Mouse (Mus musculus) c-Kit-negative CD71-positive TER-119-positive erythroid progenitor cells, embryonic 14.5 days (primary cell): ENCODE data around the gene Tat.
"Not testable (repeated sequence)": the region's sequence is repeated elsewhere in the genome, so short reads cannot be mapped to it uniquely, and the experiment has no call there.

Experiments used
- DNase-seq: peaks from one replicate; pipeline ENCODE4 v3.0.0-alpha.2; 2013; ENCODE audit warnings: low read depth, low spot score

Gene Tat

DNA sequence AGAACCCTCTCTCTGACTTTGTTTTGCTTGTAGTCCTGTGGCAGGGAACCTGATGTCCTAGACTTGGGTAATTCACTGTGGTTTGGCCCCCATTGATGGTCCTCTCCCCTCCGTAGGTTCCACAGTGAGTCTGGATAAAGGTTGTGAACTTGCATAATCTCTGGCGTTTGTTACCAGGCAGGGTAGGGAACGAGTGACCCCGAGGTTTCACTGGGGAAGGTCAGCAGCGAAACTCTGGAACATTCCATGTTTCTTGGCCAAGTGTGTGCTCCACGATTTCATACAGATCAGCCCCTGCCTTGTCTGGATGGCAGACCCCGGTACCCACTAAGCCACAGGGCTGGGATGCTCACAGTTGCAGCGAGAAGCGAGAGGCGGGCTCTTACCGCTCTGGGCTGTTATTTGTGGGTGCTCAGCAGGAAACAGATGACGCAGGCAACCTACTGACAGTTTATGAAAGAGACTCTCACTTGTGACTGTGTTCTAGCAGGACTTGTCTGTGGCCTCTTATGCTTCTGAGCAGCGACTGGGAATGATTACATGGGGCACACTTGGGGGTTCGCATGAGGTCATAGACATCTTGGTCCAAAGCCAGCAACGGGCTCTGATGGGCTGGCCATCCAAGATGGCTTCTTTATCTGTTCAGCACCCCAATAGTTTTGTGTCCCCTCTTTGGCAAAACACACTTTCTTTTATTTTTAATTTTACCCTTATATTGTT, 7.7 kb upstream of the Tat start:
- no peak for DNase-seq

DNA sequence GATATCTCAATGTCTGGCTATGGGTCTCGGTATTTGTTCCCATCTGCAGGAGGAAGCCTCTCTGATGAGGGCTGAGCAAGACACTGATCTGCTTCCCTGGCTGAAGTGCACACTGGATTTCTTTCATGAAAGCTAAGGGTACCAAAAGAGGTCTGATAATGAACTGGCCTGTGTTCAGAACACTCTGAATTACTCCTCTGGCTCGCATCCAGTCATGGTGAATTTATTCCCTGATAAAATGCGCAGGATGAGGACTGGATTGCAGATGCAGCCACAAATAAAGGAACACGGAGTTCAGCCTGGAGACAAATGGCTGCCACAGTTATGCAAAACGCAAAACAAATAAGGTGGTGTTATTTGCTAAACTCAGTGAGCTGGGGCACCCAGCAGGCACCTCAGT, 6.3 kb upstream of the Tat start:
- no peak for DNase-seq

DNA sequence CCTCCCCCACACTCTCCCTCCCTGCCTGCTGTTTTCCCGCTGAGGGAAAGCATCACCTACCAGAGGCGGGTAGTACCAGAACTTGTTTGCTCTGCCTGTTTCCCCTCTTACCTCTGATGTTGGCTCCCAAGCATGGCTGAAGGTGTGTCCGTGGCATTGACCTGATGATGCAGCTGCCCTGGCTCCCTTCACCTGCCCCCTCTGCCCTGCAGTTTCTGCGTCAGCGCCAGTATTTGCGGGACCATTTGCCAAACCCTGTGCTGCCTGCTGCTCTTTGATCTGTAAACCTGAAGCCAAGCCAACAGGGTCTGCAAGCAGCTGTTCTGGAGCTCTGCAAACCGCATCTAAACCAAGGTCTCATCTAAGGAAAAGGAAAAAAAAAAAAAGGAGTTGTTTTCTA, 3.9 kb upstream of the Tat start:
- no peak for DNase-seq

DNA sequence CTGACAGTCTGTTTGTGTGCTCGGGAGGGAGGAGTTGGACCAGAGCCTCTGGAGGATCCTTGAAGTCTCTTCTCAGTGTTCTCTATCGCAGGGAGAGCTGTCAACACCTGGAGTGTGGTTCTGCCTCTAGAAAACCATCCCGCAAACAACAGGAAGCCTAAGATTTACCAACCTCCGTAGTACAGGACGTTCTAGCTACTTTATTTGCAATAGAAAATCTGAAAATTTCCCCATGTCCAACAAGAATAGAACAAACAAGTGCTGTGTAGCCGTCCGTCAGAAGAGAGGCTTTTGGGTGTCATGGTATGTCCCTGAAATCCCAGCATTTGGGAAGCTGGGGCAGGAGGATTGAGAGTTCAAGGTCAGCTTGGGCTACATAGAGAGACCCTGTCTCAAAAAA, 2.5 kb upstream of the Tat start:
- DNase-seq = no peak

DNA sequence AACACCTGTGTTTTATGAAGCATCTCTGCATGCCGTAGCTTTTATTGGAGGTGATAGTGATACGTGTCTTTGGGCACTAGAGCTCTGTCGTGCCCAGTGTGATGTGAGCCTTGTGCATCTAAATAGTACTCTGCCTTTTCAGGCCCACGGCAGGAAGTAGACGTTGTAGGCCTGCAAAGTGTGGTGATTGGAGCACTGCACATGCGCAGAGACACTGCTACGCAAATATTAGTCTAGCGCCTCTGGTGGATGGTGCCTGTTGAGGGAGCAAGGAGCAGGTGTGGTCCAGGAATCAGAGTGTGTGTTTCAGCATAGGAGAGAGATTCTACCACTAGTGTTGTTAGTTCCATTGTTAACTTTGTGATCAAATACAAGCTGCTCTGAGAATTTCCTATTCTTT, 1.1 kb upstream of the Tat start:
- no peak for DNase-seq

DNA sequence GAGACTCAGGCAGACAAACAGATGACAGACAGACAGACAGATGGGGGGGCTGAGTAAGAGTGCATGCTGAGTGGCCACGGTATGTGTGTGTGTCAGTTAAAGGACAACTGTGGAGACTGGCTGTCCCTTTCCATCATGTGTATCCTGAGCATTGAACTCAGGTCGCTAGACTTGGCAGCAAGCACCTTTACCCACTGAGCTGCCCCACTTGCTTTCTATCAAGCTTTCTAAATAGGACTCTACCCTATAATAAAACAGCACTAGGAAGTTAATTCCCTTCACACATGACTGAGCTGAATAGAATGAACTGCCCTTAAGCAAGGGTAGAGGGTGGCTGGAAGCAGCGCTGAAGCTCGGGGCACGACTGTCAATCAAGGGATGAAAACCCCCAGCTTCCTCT, 1.9 kb downstream of the Tat start:
- no peak for DNase-seq

DNA sequence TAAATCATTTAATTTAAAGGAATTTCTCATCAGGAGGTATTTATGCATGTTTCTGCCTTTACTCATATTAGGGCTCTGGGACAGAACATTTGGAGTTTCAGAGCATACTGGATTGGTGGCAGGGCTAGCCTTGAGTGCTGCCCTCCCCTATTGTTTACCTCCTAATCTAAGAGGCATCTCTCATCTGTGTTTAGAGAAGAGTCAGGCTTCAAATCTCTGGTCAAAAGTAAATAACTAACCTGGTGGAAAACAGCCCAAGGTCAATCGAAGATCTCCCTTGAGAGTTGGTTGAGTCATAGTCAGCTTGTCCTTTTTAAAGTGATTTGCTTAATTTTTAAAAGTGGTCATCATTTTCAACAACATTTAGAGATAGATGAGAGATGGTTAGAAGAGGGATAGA, 2.7 kb downstream of the Tat start:
- no peak for DNase-seq

DNA sequence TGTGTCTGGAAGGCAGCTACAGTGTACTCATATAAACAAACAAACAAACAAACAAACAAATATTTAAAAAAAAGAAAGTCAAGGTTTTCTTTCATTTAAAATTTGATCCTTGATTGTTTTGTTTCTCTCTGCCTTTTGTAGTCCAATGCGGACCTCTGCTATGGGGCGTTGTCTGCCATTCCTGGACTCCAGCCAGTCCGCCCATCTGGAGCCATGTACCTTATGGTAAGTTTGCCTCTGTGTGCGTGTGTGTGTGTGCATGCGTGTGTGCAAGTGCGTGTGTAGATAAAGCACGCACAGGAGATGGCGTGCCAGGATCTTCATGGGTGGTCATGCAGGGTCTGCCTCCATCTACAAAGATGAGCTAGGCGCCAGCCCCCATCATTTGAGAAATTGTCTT, 7.1 kb downstream of the Tat start:
- no peak for DNase-seq

DNA sequence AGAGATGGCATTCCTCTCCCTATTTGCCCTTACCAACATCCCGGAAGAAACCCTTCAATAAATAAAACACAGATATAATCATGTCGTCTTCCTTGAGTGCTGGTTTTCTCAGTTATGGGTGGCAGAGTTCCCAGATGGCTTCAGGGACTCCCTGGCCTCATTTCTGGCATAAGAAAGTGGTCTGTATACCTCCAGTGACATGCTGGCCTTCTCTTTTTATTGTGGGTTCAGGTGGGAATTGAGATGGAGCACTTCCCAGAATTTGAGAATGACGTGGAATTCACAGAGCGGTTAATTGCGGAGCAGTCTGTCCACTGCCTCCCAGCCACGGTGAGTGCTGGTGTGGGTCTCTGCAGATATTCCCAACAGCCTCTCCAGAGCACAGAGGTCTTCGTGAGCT, 7.8 kb downstream of the Tat start:
- DNase-seq = no peak

DNA sequence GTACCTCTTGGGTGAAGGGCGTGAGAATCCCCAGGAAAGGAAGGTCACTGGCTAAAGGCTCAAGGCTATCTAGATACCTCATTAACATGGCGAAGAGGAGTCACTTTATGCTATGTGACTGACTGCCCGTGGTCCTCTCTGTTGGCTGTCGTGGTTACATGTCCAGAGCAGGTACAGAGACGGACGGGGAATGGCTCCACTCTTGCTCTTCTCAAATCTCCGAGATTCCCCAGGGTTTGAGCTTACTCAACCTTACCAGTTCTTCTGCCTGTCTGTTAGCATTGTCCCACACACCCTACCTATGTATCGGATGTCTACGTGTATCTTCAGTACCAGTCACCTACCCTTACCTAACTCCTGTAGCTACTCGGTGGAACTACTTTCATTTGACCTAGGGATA, 9.7 kb downstream of the Tat start:
- DNase-seq = no peak

DNA sequence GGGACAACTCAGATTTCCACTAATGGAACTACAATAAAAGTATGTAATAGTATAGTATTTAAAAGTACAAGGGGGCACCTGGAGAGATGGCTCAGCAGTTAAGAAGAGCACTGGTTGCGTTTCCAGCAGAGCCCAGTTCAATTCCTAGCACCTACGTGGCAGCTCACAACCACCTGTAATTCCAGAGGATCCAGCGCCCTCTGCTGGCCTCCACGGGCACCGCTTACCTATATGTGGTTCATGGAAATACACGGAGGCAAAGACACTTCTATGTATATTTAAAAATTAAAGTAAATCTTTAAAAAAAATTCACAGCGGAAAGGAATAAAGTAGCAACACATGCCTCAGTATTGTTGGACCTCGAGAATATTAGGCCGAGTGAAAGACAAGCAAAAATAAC, 12.7 kb downstream of the Tat start:
- DNase-seq = peak; percentile 34

DNA sequence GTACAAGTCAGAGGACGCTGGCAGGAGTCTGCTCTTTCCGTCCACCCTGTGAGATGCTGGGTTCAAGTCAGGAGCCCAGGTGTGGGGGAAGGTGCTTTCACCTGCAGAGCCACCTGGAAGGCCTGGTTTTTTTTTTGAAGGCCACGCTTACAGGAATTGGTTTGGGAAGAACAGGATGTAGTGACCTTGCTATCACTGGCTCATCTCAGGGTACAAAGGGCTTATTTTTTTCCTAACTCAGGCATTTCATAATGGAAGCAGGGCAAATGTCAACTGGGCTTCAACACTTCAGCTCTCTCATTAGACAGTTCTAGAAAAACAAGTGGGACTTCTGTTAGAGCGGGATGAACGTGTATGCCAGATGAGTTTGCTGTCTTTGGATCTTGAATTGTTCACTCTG, 14.1 kb downstream of the Tat start:
- DNase-seq = no peak

DNA sequence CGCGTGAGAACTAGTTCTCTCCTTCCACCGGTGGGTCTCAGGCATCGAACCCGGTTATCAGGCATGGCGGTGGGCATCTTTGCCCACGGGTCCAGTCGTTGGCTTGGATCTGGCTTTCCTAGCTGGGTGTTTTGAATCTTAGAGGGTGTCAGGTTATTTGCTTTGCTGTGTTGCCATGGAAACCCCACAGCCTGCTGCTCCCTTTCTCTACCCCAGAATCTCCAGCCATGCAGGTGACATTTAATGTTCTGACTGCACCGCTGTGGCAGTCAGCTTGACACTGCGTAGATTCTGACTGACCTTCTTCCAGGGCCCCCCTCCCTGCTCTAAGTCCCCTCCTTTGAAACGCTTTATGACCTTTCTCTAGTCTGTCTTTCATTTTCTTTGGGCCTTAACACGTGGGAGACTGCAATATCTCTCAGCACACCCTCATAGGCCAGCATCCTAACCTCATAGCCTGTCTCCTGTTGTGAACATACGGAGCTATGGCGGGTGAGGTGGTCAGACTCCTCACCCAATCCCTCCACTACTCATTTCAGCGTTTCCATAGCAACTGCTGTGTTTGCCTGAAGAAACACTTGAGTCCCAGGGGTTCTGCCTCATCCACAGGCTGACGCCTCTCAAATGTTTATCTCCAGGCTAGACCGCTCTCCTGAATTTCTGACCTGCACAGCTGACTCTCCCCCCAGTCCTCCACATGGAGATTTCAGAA, 16.2 kb downstream of the Tat start:
- no peak for DNase-seq

DNA sequence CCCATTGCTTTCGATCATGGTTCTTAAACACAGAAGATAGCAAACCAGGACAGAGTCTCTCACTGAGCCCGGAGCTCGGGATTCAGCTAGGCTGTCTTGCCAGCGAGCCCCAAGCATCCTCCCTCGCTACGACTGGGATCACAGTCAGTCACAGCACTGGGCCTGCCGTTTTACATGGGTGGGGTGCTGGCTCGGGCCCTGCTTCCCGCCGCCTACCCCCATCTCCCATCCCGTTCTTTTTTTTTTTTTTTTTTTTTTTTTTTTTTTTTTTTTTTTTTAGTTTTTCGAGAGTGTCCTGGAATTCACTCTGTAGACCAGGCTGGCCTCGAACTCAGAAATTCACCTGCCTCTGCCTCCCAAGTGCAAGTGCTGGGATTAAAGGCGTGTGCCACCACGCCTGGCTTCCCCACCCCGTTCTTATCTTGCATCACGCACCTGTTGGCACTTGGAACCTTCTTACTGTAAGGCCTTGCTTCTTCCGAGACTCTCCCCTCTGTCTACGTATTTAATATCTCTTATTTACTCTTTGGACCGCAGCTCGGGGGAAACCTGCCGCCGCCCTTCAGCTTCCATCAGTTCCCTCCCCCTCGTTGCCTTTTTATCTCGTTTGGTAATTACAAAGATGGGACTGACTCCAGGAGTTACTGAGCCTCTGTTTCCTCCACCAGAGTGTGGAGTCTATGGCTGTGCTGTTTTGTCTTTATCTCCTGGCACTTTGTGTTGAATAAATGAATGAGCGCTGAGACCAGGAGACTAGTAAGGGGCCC, 18.2 kb downstream of the Tat start:
- no peak for DNase-seq

DNA sequence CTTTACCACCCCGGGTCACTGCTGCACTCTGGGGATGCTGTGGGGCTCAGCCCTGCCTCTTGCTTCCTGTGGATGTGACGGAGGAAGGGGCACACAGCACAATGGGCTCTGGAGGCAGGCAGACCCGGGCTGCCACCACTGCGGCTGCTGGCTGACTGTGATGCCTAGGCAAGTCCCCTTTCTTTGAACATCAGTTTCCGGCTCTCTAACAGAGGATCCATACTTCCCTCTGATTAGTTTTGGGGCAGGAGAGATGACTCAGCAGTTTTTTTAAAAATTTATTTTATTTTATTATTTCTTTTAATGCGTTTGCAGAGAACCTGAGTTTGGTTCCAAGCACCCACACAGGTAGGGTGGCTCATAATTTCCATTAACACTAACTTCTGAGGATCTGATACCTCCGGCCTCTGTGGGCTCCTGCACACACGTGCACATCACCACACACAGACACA, 18.8 kb downstream of the Tat start:
- no peak for DNase-seq

DNA sequence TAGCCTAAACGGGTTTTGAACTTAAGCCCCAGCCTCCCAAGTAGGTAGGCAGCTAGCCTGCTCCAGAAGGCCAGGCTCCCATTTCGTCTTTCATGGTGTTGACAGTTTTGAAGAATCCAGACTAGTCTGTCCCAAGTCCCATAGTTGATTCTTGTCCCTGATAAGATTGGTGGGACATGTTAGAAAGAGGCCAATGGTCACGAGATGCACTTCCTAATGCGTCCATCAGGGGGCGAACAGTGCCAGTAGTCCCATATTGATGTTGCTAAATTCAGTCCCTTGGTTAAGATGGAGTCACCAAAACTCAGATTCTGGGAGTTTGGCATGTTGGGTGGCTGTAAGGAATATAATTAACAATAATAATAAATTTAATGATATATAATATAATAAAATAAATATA, 20.6 kb downstream of the Tat start:
- peak; percentile 24 for DNase-seq

DNA sequence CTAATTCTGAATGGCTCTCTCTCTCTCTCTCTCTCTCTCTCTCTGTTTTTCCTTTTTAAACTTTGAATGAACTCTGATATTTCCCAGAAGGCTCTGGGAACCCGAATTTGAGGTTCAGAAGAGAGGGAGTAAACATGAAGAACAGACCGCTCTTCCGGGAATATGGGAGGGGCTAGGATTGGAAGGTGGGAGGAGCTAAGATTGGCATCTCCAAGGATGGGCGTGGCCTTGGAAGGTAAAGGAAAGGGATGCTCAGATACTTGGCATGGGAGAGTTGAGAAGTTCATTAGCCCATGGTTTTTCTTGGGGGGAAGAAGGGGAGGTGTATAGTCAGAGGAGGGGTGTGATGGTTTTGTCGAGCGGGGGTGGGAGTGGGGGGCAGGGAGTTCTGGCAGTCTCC, 31.8 kb downstream of the Tat start:
- DNase-seq = no peak

DNA sequence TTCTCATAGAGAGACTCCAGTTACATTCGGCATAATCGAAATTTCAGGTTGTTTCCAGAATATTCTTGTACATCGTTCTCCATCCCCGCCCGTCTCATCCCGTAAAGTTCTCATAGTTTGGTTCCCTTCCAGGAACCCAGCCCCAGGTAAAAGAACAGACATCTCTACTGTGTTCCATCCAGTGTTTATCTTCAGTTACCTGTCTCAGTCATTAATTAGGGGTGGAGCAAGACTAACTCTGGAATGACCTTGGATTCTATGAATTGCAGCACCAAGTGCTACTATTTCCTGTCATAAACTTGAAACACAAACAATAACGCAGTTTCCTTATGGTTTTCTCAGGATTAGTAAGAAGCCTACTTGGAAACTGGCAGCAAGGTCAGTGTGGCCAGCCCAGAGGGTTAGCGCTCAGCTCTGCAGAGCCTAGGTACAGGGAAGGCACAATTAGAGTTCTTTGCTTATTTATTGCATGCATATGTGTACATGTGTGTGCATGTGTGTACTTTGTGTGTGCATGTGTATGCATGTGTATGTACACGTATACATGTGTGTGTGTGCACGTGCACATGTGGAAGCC, 32.6 kb downstream of the Tat start:
- DNase-seq = no peak

DNA sequence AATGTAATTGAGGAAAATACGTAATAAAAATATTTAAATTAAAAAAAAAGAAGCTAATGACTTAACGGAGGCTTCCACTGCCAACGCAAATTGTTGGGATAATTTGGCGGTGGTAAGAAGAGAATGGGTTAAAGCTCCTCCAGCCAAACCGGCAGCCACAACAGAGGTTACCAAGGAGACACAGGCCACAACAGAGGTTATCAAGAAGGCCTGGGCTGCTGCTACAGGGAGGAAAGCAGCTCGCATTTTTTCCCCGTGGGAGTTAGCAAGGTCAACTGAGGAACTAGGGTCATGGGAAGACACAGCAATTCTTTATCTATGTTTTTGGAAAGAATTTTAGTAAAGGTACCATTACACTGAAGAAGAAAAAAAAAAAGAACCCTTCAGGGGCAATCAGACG, 43.5 kb downstream of the Tat start:
- not testable (repeated sequence) for DNase-seq

DNA sequence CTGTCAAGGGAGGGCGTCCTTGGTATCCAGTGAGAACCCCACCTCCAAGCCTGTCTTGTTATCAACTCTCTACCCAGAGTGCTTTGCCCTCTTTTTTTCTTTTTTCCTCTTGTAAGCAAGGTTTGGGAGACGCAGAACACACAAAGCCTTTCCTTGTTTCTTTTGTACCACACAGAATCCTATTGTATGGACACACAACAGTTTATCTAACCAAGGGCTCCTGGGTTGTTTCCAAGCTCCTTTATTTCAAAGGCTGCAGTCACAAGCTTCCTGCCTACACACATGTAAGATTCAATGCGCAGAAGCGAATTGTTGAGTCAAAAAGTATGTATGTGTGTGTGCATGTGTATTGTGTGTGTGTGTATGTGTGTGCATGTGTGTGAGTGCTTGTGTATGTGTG, 44.1 kb downstream of the Tat start:
- no peak for DNase-seq

DNA sequence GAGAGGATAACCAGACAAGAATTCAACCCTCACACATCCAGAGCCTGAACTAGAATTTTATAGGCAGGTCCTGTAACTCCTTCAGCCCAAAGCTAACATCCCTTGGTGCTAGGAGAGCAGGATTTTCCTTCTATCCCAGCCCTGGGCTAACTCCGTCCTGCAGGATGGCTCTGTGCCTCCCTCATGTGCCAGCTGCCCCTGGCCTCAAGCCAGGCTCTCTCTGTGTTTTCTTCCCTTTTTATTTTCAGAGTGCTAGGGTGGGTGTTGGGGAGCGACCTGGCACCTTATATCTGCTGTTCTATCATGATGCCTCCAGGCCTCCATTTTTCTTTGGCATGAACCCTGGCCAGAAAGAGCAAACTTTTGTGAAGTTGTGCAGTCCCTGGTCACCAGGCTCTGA, 45.9 kb downstream of the Tat start:
- DNase-seq = no peak

DNA sequence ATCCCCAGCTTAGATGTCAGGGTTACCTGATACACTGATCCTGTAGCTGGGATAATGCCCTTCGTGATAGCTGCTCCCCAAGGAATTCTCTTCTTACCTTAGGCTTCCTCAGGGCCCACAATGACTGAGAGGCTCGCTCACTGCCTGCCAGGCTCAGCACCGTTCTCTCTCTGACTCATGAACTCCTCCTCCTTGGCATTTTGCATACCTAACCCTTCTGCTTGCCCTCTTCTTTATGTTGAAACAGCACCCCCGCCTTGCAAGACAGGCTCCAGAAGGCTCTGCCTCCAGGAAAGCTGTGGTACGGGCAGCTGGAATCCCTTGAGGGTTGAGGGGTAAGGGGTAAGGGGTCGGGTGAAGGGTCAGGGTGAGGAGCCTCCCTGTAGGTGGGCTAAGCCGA, 49.0 kb downstream of the Tat start:
- no peak for DNase-seq
